Mouse (Mus musculus) fibroblast of lung, adult 2 months (primary cell): ENCODE data around the gene Stk32c.

Experiments
- DNase-seq: peaks from one replicate; pipeline ENCODE4 v3.0.0-alpha.2; 2011; ENCODE audit warnings: low read depth

Gene Stk32c

DNA sequence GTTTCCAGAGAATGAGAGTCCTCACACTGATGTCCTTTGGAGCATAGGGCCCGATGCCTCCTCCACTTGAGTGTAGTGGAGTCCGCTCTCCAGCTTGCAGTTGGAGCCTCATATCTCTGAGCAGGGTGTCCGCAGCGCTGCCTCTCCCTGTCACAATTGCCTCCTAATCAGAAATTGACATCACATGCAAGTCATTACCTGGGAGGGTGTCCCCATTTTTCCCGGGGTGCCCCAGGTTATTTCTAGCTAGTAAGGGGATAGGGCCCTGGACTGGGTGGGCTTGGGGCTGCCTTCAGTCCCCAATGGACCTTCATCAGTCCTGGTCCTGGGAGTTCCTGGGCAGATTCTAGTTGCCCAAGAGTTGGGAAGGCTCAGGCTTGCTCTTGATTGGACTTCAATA, 120.4 kb downstream of the Stk32c start:
- DNase-seq, result no peak

DNA sequence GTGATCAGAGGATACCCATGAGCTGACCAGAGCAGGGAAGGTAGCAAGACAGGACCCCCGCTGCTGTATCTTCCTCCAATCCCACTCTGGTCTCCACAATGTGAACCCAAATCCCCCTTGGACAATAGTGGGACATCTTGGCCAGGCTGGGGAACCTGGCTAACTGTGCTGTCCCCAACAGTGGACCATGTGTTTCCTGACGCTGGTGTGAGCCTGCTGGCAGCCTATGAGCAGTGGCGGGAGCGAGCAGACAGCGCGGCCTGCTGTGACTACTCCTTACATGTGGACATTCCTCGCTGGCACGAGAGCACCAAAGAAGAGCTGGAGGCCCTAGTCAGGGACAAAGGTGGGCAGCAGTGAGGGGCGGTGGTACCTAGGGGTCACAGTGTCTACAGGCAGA, 121.4 kb downstream of the Stk32c start:
- no peak for DNase-seq

DNA sequence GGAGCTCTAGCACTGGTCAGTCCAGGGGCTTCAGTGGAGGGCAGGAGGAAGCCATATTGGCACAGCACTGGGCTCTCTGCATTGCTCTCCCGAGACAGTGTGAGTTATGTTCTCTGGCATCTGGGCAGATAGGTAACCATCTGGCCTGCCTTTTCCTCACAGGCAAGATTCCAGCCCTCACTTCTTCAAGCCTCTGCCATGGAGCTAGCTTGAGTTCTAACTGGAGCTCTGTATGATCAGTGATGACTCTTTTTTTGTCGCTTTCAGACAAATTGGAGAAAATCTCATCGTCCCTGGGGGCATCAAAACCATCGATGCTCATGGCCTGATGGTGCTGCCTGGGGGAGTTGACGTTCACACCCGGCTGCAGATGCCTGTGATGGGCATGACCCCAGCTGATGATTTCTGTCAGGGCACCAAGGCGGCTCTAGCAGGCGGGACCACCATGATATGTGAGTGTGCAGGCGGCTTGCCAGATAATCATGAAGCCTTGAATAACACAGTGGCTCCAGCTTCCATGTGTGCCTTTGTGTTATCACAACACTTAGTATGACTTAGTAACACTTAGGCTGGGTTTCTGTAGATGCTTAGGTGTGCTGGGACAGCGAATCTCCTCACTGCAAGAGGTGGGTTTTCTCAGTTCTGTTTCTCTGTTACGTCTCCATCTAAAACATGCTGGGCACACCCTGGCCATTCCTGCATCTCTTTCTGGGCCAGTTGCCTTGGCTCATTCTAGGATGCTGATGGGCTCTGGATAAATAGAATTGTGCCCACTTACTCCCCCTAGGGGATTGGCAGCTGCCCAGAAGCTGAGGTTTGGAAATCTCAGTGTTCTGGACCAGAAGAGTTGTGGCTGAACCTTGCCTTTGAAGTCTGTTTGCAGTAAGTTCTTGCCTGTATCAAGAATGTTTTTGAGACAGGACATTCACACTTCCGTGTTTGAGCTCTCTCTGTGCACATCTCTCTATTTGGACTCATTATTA, 122.9 kb downstream of the Stk32c start:
- DNase-seq, result peak; percentile 51

DNA sequence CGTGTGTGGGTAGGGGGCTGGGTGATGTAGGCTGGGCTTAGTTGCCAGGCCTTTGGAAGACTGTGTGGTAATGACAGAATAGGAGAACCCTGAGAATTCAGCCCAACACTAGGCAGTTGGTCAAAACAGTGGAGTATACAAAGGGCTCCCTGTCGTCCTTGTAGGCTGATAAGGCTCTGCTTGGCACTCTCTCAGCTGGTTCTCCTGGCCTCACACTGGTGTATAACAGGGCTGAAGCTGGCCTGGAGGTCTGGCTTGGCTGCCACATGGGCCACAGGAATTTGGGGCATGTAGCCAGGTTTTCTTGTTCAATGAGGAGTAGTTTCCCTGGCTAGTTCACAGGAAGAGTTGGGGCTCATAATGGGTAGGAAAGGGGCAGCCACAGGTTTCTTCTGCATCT, 125.3 kb downstream of the Stk32c start:
- DNase-seq, result peak; percentile 97

DNA sequence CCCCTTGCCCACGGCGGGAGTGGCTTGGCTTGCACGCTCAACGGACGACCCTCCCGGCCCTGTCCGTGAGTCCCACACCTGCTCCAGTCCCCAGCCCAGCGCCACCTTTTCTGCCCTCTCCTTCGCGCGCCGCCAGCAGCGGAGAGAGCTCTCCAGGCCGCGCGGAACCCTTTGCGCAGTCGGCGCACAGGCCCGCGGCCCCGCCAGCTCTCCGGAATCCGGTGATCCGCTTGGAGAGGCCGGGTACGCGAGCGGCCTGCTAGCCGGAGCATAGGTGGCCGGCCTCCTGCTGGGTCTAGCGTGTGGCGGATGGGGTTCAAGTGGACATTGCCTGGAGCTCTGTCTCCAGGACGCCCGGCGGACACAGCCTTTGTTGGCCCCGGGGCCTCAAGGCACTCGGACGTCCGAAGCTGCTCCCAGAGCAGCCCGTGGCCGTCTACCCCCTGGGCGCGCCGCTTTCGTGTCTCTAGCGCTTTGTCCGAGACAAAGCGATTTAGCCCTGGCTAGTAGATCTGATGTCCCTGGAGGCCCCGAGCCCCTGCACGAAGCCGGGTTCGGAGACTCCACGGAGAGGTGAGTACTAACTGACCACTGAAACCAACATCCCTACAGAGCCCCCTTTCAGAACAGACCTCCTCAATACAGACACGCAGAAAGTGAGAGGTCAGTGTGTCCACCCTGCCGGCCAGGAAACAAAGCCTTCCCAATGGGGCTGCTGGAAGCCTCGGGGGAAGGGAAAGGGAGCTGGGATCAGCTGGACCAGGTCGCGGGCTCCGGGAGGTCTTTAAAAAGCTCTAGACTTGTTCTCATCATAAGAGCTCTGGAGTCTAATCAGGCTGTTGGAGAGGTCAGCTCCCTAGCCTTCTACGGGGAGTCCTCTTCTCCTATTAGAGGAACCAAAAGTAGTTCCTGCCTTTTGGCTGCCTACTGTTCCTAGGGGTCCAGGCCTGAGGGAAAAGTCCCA, 126.6 kb downstream of the Stk32c start:
- no peak for DNase-seq

DNA sequence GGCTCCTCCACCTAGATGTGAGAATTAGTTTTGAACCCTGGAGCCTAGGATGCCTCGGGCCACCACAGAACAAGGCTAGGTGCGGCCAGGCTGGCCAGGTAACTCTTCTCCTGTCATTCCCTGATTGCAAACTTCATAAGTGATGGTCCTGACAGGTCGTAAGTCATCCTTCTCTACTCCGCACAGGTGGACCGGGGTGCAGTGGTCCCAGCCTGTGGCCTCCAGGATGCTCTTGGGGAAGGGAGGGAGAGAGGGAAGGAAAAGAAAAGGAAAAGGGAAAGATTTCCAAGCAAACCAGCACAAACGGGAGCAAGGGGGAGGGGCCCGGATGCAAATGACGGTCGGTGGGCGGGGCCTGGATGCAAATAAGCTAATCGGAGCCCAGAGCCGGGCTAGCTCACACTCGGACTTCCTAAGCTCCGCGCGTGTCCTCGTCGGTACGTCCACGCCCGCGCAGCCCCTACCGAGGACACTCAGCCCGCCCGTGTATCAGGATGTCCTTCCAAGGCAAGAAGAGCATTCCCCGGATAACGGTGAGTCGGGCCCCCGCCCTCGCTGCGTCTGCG, 127.4 kb downstream of the Stk32c start, which contains the start of gene Dpysl4:
Gene Dpysl4, plus strand, starts transcription at position 373 of the 566 bp plus-strand sequence.
- DNase-seq, result no peak

DNA sequence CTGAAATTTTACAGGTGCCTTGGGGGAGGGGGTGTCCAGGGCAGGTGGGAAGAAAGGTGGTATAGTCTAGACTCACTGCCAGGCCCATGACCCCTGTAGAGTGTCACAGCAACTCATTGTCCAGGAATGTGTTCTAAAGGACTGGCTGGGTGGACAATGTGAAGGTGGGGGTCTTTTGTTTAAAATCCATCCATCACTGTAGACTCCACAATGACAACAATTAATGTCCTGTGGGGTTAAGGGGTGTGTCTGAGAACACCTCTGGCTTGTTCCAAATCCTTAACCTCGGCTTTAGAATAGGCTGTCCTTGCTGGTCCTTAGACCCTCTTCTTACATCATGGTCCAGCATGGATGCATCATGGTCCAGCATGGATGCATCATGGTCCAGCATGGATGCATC, 128.8 kb downstream of the Stk32c start:
- DNase-seq, result no peak

DNA sequence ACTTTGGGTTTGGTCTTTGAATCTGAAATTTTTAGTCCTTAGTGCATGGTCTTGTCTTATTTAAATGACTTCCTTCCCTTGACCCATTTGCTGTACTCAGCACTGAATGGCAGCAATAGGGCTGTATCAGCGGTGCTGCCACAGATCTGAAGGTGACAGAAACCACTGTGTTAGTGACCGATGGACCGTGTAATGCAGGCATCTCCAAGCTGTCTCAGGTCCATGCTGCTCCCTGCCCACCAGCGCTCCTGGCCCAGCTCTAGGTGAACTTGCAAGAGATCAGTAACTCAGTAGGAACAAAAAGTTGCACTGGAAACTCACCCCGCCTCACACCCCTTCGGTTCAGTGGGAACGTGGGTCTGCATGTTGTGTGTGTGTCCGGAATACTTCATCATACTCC, 130.8 kb downstream of the Stk32c start:
- no peak for DNase-seq

DNA sequence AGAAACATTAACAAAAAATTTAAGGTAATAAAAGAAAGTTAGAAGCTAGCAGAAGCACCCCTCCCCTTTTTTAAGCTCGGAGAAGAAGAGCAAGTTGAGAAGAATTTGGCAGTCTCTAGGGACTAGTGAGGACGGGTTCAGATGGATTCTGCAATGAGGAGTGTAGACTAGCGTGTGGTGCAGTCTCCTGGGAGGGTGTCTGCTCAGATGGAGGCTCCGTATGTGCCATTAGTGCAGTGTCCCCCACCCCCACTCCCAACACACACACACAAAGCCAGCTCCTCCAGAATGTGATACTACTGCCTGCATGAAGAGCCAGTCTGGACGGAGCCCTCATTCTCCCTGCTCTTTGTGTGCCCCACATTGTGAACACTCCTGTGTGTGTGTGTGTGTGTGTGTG, 131.9 kb downstream of the Stk32c start:
- DNase-seq, result no peak

DNA sequence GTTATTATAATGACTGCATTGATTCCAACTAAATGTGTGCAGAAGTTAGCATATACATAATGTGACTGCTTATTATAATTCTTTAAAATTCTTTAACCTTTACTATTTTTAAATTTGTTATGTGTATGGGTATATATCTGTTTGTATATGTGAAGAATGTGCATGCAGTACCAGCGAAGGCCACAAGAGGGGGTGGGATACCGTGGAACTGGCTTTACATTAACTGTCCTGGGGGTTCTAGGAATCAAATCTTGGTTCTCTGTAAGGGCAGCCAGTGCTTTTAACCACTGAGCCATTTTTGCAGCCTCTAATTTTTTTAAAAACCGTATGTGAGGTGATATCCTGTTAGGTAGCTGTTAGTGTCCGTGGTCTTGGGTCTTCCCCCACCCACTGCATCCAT, 132.4 kb downstream of the Stk32c start:
- no peak for DNase-seq

DNA sequence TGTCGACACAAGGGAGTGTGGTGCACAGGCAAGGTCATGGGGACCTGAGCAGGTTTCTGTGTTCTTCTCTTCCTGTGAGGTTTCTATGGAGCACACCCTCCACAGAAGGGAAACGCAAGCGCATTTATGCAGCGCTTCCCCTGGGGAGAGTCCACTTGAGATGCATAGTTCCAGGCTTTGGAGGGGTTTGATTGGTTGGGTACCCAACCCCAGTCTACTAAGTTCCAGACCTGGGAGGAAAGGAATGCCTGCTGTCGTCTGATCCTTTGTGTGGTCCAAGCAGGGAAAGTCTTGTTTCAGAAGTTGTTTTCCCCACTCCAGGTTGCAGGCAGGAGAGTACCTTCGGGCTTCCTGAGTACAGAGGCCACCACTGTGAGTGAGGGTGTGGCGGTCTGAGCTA, 134.0 kb downstream of the Stk32c start:
- DNase-seq, result no peak

DNA sequence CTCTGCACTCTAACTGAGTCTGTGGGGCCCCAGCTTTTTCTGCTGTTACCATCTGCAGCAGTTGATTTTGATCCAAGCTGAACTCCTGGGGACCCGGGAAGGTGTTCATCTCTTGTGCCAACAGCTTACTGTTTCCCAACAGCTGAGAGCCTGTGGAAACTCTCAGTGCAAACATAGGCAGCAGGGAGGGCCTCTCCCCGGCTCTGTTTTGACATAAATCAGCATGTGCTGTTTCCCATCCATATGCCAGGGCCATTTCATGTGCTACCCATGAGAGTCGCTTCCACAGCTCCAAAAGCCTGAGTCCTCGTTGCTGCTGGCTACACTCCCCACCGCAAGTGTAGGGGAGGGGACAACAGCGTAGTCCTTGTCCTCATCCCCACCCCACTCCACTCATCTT, 134.9 kb downstream of the Stk32c start:
- no peak for DNase-seq

DNA sequence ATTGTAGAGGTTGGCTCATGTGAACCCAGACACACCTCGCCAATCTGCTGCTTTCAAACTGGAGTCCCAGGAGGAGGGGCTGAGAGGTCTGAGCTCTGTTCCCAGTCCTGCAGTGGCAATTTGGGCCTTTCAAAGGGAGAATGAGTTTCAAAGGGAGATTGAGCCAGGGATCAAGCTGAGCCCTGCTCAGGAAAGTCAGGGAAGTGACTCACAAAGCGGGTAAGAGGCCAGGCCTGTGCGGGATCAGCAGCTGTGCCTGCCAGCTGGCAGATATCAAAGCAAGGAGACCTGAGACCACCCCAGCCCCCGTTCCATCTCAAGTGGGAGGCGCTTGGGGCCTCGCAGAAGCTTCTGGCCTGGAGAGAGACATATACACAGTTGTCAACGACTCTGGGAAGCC, 135.8 kb downstream of the Stk32c start:
- peak; percentile 57 for DNase-seq

DNA sequence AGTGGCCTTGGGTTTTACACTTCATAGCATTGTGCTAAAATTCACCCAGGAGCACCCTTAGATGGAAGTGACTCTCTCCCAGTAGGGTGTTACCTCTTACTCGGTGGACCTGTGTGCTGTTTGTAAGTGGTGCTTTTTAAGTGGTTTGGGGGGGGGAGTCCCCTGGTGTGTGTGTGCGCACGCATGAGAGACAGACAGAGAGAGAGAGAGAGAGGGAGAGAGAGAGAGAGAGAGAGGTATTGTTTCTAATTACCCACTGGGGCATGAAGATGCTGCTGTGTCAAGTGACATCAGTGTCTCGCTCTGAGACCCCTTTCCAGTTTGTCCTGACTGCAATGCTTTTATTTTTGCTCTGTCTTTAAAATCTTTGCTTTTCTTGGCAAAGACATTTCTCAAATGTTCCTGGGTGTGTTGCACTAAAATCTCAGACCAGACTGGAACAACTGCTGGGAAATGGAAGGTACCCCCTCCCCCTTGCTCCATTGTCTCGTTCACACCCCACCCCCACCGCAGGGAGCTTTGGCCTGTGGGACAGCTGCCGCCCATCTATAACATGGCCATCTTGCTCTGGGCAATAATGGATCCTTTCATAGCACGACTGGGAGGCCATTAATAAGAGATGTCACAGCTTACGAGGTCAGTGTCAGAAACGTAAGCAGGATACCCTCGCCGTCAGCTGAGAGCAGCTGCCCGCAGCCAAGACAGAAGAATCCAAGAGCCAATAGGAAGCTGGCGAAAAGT, 137.9 kb downstream of the Stk32c start:
- no peak for DNase-seq

DNA sequence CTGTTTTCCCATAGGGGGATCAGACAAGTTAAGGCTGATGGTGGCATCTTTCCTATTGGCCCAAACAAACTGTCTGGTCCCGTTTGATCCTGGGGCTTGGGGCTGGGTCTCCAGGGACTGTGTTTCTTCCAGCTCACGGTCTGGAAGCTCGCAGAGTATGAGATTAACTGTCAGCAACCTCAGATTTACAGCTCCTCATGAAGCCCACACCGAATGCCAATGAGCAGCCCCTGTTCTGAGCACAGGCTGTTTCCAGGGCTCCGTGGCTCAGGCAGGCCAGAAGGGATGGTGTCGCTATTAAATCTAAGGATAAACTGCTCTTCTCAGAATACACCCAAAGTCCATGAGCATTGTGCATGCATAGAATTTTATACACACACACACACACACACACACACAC, 138.9 kb downstream of the Stk32c start:
- DNase-seq, result no peak

DNA sequence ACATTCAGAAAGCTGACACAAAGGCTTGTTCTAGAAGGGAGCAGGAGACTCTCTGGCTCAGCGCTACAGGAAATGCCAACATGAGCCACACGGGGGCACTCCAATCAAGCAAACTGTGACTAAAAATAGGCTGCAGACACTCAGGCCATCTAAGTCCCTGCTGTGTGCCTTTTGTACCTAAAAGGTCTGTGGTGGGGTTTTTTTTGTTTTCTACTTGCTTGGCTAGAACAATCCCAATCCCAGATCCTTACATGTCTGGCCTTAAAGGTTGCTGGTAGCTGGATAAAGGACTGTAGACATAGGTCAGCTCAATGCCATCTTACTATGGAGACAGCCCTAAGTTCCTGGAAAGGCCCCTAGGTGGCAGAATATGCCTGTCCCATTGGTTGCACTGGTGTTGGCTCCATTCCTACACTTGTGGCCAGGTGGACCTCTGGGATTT, 144.9 kb downstream of the Stk32c start:
- peak; percentile 71 for DNase-seq

DNA sequence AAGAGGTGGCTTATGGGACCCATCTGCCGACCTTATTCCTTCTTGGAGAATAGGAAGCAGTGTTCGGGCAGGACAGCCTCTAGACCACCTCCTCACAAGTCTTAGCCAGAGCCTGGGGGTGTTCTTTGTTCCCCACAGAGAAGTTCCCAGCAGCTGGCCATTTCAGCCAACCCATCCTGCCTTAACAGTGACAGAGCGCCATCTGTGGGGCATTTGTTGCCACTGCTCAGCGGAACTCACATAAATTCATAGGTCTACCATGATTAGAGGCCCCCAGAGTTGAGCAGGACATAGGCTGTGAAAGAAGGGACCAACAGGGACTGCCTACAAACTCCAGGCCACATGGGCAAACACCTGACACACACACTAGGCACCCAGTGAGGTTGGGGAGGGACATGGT, 149.7 kb downstream of the Stk32c start:
- no peak for DNase-seq
